Mouse (Mus musculus) myocyte (in vitro differentiated cells): ENCODE results near the gene 1700001J03Rik. TPM values are rescaled to one million over a fixed set of nuclear protein-coding genes. Genes with fewer than 3 reads are reported as not detected.

ENCODE experiments used
- H3K27me3 ChIP-seq: one replicate; pipeline ENCODE4 v1.6.1; 2011; ENCODE audit not compliant: control insufficient read depth, insufficient read depth, insufficient read length
- H3K36me3 ChIP-seq: one replicate; pipeline ENCODE4 v1.6.1; 2011; ENCODE audit not compliant: control insufficient read depth, insufficient read depth
- H3K4me2 ChIP-seq: one replicate; pipeline ENCODE4 v1.6.1; 2011; ENCODE audit warnings: low read depth, control low read depth
- H3K4me3 ChIP-seq: one replicate; pipeline ENCODE4 v1.5.1; 2011; ENCODE audit warnings: mild to moderate bottlenecking, control low read depth, moderate library complexity
- H3K79me2 ChIP-seq: one replicate; pipeline ENCODE4 v1.6.1; 2011; ENCODE audit not compliant: control insufficient read depth, insufficient read depth
- H3ac ChIP-seq: one replicate; pipeline ENCODE4 v1.6.1; 2011; ENCODE audit not compliant: control insufficient read depth, insufficient read length
- CEBPB ChIP-seq: IDR thresholded peaks from 2 replicates; pipeline ENCODE4 v1.6.1; 2011; ENCODE audit warnings: mild to moderate bottlenecking, moderate library complexity; ENCODE audit not compliant: poor library complexity, insufficient read depth, severe bottlenecking
- E2F4 ChIP-seq: IDR thresholded peaks from one replicate; pipeline ENCODE4 v1.6.1; 2011; ENCODE audit warnings: mild to moderate bottlenecking, control low read depth, moderate library complexity; ENCODE audit not compliant: insufficient read depth
- MAX ChIP-seq: IDR thresholded peaks from one replicate; pipeline ENCODE4 v1.6.1; 2011; ENCODE audit warnings: low read depth, mild to moderate bottlenecking, control low read depth
- MYOD1 ChIP-seq, 3 experiments: IDR thresholded peaks; one replicate each; pipeline ENCODE4 v1.6.1; 2011; ENCODE audit warnings: control low read depth in 2 of 3, low read depth in 2 of 3, mild to moderate bottlenecking in 2 of 3, moderate library complexity in 1 of 3; ENCODE audit not compliant: insufficient read length in 2 of 3, control insufficient read depth in 1 of 3
- MYOG ChIP-seq, 3 experiments: IDR thresholded peaks; one replicate each; pipeline ENCODE4 v1.6.1; 2011; ENCODE audit warnings: control low read depth in 2 of 3, low read depth in 2 of 3, mild to moderate bottlenecking in 2 of 3; ENCODE audit not compliant: insufficient read length in 2 of 3, control insufficient read depth in 1 of 3, insufficient read depth in 1 of 3
- POLR2A ChIP-seq: IDR thresholded peaks from one replicate; pipeline ENCODE4 v1.6.1; 2011; ENCODE audit warnings: low read depth, mild to moderate bottlenecking, control low read depth, moderate library complexity; ENCODE audit not compliant: insufficient read length
- POLR2AphosphoS2 ChIP-seq: IDR thresholded peaks from one replicate; pipeline ENCODE4 v1.6.1; 2011; ENCODE audit warnings: low read depth, control low read depth; ENCODE audit not compliant: insufficient read length
- REST ChIP-seq: IDR thresholded peaks from one replicate; pipeline ENCODE4 v1.6.1; 2011; ENCODE audit warnings: mild to moderate bottlenecking, control low read depth, moderate library complexity; ENCODE audit not compliant: insufficient read depth, insufficient read length
- SRF ChIP-seq: IDR thresholded peaks from one replicate; pipeline ENCODE4 v1.6.1; 2011; ENCODE audit warnings: low read depth; ENCODE audit not compliant: control insufficient read depth, insufficient read length
- TCF12 ChIP-seq: IDR thresholded peaks from one replicate; pipeline ENCODE4 v1.6.1; 2011; ENCODE audit warnings: mild to moderate bottlenecking, control low read depth; ENCODE audit not compliant: poor library complexity, insufficient read depth, severe bottlenecking
- TCF3 ChIP-seq: IDR thresholded peaks from one replicate; pipeline ENCODE4 v1.6.1; 2011; ENCODE audit warnings: low read depth, control low read depth; ENCODE audit not compliant: insufficient read length
- USF1 ChIP-seq: IDR thresholded peaks from one replicate; pipeline ENCODE4 v1.6.1; 2011; ENCODE audit warnings: low read depth, mild to moderate bottlenecking, control low read depth, moderate library complexity
- polyA plus RNA-seq: library from polyadenylated mRNA; unstranded; fragments of >200 nt; fragmentation: generic; extraction: Trizol; gene quantifications from one replicate; pipeline ENCODE4 v1.2.1, GENCODE M21; 2012; ENCODE audit warnings: missing spikeins

Gene 1700001J03Rik
- polyA plus RNA-seq, 1 experiment = not detected

- no peaks in the 10 kb centered on the region for H3K36me3 ChIP-seq
- H3K4me3 ChIP-seq = peak overlapping the region; percentile 71
- peak overlapping the region; percentile 74 for H3K4me2 ChIP-seq
- no peaks in the 10 kb centered on the region for H3K27me3 ChIP-seq
- H3ac ChIP-seq = peak overlapping the region; percentile 93
- peaks cover 36% of the 10 kb centered on the region for H3K79me2 ChIP-seq
- TF ChIP-seq MAX = no peak
- TF ChIP-seq MYOD1 (IDR thresholded peaks at IDR 0.05; ENCODE audit: control insufficient read depth in 1 of 3, insufficient read length in 2 of 3, low read depth in 2 of 3) = no peak
- no peak for TF ChIP-seq E2F4
- TF ChIP-seq SRF = no peak
- TF ChIP-seq USF1 = no peak
- TF ChIP-seq POLR2AphosphoS2 = no peak
- TF ChIP-seq POLR2A = no peak
- no peak for TF ChIP-seq CEBPB
- no peak for TF ChIP-seq MYOG (IDR thresholded peaks at IDR 0.05; ENCODE audit: control insufficient read depth in 1 of 3, insufficient read depth in 1 of 3, insufficient read length in 2 of 3, low read depth in 2 of 3)
- no peak for TF ChIP-seq TCF12
- no peak for TF ChIP-seq REST
- TF ChIP-seq TCF3 = no peak
Observed at GRCm38 (mm10) chr5:146229869-146230650, 45.0 kb upstream of the 1700001J03Rik start.

DNA sequence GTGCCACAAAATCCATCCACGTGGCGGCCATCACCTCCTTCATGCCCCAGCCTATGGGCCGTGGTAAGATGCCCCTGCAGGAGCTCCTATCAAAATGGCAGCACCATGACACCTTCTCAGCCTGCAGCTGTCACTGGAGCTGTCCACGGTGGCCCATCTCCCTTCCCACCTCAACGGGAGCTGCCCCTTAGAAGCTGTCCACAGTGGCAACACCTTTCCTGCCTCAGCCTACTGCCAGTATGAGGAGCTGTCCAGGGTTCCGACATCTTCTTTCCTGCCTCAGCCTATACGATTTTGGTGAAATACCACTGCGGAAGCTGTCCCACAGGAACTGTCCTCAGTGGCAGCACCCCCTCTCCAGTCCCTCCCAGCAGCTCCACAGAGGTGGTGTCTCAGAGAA, 42.4 kb upstream of the 1700001J03Rik start:
- no peak overlapping the region for H3K4me2 ChIP-seq
- H3K79me2 ChIP-seq = peaks cover 11% of the 10 kb centered on the region
- H3K27me3 ChIP-seq = no peaks in the 10 kb centered on the region
- no peaks in the 10 kb centered on the region for H3K36me3 ChIP-seq
- H3ac ChIP-seq = no peak overlapping the region
- no peak overlapping the region for H3K4me3 ChIP-seq
- TF ChIP-seq REST (peak; percentile 24), TCF12 (no peak), SRF (no peak)

DNA sequence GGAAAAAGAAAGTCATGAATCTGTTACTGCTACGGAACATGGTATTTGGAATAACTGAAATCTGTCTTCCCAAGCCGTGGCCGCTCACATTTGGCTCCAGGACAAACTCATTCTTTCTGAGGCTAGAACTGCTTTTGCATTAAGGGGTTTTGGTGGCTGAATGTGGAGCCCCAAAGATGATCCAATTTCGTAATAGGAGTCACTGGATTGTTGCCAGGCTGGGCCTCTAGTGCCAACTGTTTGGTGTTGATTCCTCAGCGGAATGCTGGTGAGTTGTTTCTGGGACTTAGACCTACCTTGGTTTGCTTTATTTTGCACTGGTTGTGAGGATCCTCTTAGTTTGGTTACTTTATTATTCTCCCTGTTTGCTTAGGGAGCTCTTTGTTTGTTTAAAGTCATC, 38.7 kb upstream of the 1700001J03Rik start:
- Histone ChIP-seq H3K27me3 (no peaks in the 10 kb centered on the region), H3K79me2 (no peaks in the 10 kb centered on the region), H3K36me3 (no peaks in the 10 kb centered on the region), H3K4me3 (no peak overlapping the region), H3ac (no peak overlapping the region), H3K4me2 (no peak overlapping the region)
- TF ChIP-seq TCF3 = no peak
- TF ChIP-seq MAX = no peak
- no peak for TF ChIP-seq POLR2A
- TF ChIP-seq POLR2AphosphoS2 = no peak
- no peak for TF ChIP-seq TCF12
- TF ChIP-seq USF1 = no peak
- no peak for TF ChIP-seq MYOD1 (IDR thresholded peaks at IDR 0.05; ENCODE audit: control insufficient read depth in 1 of 3, insufficient read length in 2 of 3, low read depth in 2 of 3)
- no peak for TF ChIP-seq MYOG (IDR thresholded peaks at IDR 0.05; ENCODE audit: control insufficient read depth in 1 of 3, insufficient read depth in 1 of 3, insufficient read length in 2 of 3, low read depth in 2 of 3)

DNA sequence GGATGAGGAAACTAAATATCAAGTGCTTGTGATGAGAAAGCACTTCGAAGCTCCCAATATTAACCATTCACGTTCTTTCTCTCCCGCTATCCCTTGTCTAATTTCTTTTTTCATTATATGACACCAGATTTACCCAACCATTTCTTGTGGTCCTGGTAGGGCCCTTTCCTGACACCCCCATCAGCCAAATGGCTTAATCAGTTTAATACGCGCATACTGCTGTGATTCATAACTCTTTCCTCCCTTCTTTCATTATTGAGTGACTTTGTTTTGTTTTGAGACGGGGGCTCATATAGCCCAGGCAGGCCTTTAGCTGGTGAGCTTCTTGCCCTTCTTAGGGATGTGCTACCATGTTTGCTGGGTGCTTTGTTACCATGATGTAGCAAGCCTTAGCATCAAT, 36.6 kb upstream of the 1700001J03Rik start:
- Histone ChIP-seq H3K79me2 (no peaks in the 10 kb centered on the region), H3K36me3 (peaks cover 16% of the 10 kb centered on the region), H3K27me3 (no peaks in the 10 kb centered on the region), H3K4me2 (peak overlapping the region; percentile 91), H3K4me3 (peak overlapping the region; percentile 70), H3ac (peak overlapping the region; percentile 75)
- no peak for TF ChIP-seq MAX
- TF ChIP-seq SRF = no peak
- TF ChIP-seq E2F4 = no peak
- no peak for TF ChIP-seq TCF3
- TF ChIP-seq USF1 = no peak
- TF ChIP-seq POLR2AphosphoS2 = no peak
- TF ChIP-seq POLR2A = no peak
- no peak for TF ChIP-seq CEBPB
- no peak for TF ChIP-seq REST
- no peak for TF ChIP-seq MYOD1 (IDR thresholded peaks at IDR 0.05; ENCODE audit: control insufficient read depth in 1 of 3, insufficient read length in 2 of 3, low read depth in 2 of 3)
- TF ChIP-seq MYOG (IDR thresholded peaks at IDR 0.05; ENCODE audit: control insufficient read depth in 1 of 3, insufficient read depth in 1 of 3, insufficient read length in 2 of 3, low read depth in 2 of 3) = no peak
- no peak for TF ChIP-seq TCF12
